Mouse (Mus musculus) brown adipose tissue, adult 24 weeks (tissue): Measurements from ENCODE around the gene Sap30bp. TPM values are rescaled to one million over a fixed set of nuclear protein-coding genes. Genes with fewer than 3 reads are reported as not detected.

Experiments used
- H3K27ac ChIP-seq: fragments of 200-500 bp; replicated peaks from 2 replicates; pipeline ENCODE4 v1.5.1; 2012; ENCODE audit warnings: low read depth, mild to moderate bottlenecking, low read length
- H3K4me1 ChIP-seq: fragments of 200-500 bp; 2 replicates; pipeline ENCODE4 v1.6.1; 2012; ENCODE audit warnings: low read length, mixed read lengths; ENCODE audit not compliant: control insufficient read depth, insufficient read depth, insufficient read length
- H3K4me3 ChIP-seq: fragments of 200-500 bp; 2 replicates; pipeline ENCODE4 v1.5.1; 2012; ENCODE audit warnings: low read depth, mild to moderate bottlenecking, low read length, moderate library complexity; ENCODE audit not compliant: insufficient read depth
- polyA plus RNA-seq: library from polyadenylated mRNA; stranded (reverse); fragments of >200 nt; gene quantifications from 2 replicates; pipeline ENCODE4 v1.2.4, GENCODE M21; 2012; ENCODE audit not compliant: missing spikeins, insufficient read depth, insufficient read length

Sap30bp gene
- polyA plus RNA-seq, 1 experiment, result 12.0 TPM

DNA sequence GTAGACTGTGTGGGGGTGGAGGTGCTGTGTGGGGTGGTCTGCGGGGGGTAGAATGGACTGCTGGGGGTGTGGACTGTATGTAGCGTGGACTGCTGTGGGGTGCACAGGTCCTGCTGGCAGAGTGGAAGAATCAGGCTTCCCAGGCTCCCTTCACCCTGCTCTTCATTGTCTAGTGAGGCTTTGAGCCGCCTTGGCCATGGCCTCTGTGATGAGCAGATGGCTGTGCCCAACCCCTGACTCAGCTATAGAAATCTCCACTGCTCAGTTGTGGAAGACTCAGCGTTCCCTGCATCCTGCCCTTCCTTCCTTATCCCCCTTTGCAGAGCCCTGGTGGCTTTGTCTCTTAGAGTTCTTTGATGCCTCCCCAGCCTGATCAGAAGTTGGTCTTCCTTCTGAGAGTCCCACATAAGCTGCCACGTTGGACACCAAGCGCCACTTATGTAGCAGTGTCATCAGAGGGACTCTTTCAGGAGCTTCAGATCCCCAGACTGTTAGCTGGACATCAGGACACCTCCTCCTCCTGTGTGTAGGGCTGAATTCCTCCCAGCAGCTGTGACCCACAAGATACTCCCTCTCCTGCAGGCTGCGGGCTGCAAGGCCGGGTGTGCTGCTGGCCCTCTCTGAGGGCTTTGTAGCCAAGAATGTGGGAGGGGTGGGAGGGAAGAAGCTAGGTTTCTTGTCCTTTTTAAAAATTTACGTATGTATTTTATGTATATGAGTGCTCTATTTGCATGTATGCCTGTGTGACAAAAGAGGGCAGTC lies 29.8 kb downstream of the Sap30bp start:
- no peak overlapping the region for H3K4me3 ChIP-seq
- no peaks in the 10 kb centered on the region for H3K4me1 ChIP-seq
- H3K27ac ChIP-seq, result no peak overlapping the region

DNA sequence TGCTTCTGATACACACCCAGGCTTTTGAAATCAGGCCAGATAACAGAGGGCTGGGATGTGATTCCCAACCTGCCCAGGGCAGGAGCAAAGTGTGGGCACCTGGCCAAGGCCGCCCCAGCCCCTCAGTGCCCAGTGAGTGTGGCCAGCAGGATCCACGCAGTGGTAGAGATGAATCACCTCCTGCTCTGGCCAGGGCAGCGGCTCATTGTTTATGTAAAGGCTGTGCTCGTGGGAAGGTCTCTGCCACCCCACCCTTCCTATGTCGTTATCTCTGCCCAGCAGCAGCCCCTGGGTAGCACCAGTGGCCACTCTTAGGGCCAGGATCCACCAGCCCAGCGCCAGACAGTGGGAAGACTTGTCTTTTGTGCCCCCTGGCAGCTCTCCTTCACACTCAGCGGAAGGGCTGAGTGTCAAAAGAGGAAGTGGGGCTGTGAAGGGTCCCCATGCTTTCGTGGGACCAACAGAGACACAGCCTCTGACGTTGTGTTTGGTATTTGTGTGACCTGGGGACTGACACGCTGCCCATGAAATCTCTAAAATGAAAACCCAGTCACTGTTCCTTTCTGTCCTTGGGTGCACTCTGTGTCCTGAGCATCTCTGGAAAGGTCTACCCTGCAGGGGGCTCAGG lies 32.0 kb downstream of the Sap30bp start:
- no peaks in the 10 kb centered on the region for H3K4me1 ChIP-seq
- no peak overlapping the region for H3K4me3 ChIP-seq
- no peak overlapping the region for H3K27ac ChIP-seq

DNA sequence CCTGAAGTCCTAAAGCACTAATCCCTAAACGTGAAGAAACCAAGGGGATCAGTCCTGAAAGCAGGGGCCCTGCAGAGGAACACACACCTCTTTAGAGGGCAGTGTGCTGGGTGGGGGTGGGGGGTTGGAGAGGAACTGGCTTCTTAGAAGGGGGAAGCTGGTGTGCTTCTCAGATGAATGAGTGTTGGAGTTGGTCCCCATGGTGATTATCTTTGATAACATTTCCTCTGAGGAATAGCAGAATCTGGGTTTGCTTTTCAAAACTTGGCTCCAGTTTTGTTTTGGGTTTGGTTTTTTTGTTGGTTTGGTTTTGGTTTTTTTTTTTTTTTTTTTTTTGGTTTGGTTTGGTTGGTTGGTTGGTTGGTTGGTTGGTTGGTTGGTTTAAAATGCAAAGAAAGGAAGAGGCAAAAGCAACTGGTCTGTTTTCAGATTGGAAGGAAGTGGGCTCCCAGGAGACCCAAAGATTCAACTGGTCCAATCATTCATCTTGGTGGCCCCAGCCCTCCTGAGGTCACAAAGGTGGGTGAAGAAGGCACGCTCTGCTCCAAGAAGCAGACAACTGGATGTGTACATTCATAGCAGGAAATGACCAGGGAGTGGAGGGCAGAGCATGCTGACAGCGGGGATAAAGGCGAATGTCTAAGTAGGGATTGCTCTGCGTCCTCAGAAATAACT lies 35.8 kb downstream of the Sap30bp start:
- Histone ChIP-seq H3K4me3 (no peak overlapping the region), H3K27ac (no peak overlapping the region), H3K4me1 (no peaks in the 10 kb centered on the region)

DNA sequence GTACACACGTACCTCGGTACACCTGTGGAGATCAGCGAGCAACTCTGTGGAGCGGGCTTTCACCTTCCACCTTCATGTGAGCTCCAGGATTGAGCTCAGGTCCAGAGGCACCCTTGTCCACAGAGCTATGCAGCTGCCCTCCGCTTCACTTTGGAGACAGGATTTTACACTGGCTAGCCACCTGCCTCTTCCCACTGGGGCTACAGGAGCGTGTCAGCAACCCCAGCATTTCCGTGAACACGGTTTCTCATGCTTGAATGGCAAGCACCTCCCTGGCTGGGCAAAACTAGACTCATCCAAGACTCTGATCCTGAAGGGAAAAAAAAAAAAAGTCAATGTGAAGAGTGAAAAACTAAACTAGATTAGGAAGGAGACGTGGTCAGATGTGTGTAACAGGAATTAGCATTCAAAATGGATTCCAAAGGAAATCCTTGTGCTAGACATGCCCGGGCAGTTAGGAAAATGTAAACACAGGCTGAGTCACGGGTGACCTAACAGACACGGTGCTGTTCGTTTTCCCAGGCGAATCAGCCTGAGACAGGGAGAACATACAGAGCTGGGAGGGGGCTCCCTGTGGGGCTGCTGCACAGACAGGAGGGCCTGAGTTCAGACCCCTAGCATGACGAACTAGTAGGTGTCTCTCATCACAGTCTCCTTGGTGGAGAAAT lies 37.1 kb downstream of the Sap30bp start:
- H3K4me3 ChIP-seq, result no peak overlapping the region
- no peak overlapping the region for H3K27ac ChIP-seq
- no peaks in the 10 kb centered on the region for H3K4me1 ChIP-seq

DNA sequence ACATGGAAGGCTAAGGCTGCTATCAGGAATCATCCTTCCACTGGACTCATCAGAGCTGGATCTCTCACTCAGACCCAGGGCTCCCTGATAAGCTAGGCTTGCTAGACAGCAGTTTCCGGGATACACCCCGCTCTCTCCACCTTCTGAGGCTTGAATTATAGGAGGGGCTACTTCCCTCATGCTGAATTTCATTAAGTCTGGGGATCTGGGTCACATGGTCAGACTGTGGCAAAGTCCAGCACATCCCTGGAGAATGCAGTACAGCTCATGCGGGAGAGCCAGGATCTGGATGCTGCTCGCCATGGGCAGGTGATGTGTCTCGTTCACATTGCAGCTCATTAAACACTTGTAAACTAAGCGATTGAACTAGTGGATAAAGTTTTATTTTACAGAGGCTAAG lies 37.9 kb downstream of the Sap30bp start:
- no peak overlapping the region for H3K27ac ChIP-seq
- H3K4me1 ChIP-seq, result no peaks in the 10 kb centered on the region
- H3K4me3 ChIP-seq, result no peak overlapping the region

DNA sequence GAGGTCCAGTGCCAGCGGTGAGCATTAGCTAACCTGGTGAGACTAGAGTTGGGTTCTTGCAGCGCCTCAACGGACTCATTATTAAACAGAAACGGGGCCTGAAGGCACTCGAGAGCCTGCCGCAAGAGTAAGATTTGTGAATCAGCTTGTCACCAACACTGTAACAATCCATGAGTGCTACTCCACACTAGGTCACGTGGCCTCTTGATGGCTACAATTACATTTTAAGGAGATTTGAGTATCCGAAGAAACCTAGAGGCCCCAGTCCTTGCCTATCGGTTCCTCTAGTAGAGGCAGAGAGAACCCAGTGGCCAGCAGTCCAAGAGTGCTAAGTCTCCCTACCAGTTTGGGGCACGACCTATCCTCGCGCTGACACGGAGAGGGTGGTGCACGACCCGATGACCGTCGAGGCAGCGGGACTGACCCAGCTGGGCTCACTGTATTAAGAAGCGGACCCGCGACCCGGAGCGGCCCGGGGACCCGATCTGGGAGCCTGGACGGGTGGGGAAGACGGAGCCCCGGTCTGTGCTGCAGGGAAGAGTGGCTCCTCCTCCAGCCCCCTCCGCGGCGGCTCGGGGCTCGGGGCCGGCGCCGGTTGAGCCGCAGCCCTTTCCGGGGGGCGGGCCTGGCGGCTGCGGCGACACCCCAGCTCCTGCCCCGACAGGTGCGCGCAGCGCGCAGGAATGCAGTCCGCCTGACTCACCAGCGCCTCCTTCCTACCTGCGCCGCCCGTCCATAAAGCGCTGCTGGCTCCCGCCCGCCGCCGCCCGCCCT lies 41.4 kb downstream of the Sap30bp start, which contains the start of gene Itgb4:
TSS of gene Itgb4 (plus strand) at position 401 of the 774 bp plus-strand sequence.
- H3K27ac ChIP-seq, result no peak within 1 kb of the TSS
- H3K4me1 ChIP-seq, result no peaks in the 10 kb centered on the region
- H3K4me3 ChIP-seq, result peak within 1 kb of the TSS; percentile 37

DNA sequence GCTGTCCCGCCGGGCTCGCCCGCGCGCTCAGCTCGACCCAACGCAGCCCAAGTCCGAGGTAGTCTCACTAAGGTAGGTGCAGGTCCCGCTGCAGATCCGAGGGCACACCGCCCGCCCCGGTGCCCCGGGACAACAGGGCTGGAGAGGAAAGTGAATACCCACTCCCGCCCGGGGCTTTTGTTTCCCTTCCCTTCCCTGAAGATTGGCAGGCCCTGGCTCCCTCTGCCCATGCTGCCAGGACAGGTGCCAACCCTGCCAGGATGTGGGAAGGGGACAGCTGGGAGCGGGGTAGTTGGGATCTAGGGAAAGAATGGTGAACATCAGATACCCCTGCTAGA lies 42.0 kb downstream of the Sap30bp start:
- Histone ChIP-seq H3K4me1 (no peaks in the 10 kb centered on the region), H3K4me3 (peak overlapping the region; percentile 37), H3K27ac (no peak overlapping the region)

DNA sequence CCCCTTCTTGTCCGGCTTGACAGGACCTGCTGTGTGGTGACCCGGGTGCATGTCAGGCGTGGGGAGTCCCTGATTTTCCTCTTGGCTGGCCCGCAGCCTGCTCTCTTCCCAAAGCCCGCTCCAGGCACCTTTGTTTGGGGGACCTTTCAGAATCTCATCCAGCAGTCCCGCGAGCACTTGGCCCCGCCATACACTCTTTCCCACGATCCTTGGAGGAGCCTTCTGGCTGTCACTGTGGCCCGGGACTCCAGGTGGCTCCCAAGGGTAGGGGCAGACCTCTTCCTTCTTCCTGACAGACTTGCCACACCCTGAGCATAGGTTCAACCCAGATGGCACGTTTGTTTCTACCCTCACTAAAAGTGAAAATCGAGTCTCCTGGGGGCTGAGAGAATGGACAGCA lies 42.5 kb downstream of the Sap30bp start:
- Histone ChIP-seq H3K4me1 (no peaks in the 10 kb centered on the region), H3K4me3 (peak overlapping the region; percentile 37), H3K27ac (no peak overlapping the region)

DNA sequence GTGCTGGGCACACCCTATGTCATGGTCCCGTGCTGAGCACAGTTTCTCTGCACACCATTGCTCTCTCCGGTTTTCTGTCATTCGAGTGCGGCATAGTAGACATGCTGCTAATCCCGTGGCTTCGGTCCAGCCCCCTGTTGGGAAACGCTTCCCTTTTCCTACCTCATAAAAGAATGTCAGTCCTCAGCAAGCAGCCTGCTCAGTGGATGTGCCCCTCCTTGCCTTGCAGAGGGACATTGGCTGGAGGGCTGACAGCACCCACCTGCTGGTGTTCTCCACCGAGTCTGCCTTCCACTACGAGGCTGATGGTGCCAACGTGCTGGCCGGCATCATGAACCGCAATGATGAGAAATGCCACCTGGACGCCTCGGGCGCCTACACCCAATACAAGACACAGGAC lies 49.4 kb downstream of the Sap30bp start:
- Histone ChIP-seq H3K4me3 (no peak overlapping the region), H3K27ac (no peak overlapping the region), H3K4me1 (no peaks in the 10 kb centered on the region)

DNA sequence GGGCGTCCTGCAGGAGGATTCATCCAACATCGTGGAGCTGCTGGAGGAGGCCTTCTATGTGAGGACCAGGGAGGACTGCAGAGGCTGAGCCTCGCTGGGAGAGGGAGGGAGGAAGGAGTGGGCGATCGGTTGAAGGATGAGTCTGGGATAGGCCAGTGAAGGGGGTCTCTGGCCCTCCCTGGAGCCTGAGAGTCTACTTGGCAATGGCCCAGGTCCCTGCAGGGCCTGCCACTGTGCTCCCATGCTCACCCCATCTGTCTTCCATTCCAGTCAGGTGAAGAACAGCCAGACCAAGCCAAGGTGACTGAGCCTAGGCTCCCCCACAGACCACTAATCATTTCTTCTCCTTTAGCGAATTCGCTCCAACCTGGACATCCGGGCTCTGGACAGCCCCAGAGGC lies 50.2 kb downstream of the Sap30bp start:
- Histone ChIP-seq H3K4me1 (no peaks in the 10 kb centered on the region), H3K27ac (no peak overlapping the region), H3K4me3 (no peak overlapping the region)

DNA sequence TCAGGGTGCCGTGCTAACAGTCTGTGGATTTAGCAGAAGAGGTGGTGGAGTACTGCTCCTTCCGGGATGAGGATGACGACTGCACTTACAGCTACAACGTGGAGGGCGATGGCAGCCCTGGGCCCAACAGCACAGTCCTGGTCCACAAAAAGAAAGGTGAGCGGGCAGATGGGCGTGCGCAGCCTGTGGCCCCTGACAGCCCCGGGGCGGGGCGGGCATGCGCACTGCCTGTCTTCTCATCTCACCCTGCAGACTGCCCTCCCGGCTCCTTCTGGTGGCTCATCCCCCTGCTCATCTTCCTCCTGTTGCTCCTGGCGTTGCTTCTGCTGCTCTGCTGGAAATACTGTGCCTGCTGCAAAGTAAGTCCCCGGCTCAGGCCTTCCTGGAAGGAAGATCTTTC lies 56.6 kb downstream of the Sap30bp start:
- Histone ChIP-seq H3K4me1 (no peaks in the 10 kb centered on the region), H3K27ac (no peak overlapping the region), H3K4me3 (no peak overlapping the region)

DNA sequence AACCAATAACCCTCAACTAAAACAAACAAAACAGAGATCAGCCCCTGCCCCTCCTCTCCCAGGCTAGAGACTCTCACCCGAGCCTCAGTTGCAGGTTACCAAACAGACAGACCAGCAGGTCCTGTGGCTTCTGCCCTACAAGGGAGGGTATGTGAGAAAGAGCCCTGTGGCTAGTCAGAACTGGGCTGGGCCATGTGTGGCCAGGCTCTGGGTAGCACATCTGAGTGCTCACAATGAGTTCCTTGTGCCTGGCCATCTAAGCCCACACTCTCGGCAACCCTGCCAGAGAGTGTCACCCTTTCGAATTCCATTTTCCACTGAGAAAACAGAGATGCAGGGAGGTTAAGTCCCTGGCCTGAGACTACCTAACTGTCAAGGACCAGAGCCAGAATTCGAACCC lies 59.0 kb downstream of the Sap30bp start:
- Histone ChIP-seq H3K27ac (no peak overlapping the region), H3K4me1 (no peaks in the 10 kb centered on the region), H3K4me3 (no peak overlapping the region)

DNA sequence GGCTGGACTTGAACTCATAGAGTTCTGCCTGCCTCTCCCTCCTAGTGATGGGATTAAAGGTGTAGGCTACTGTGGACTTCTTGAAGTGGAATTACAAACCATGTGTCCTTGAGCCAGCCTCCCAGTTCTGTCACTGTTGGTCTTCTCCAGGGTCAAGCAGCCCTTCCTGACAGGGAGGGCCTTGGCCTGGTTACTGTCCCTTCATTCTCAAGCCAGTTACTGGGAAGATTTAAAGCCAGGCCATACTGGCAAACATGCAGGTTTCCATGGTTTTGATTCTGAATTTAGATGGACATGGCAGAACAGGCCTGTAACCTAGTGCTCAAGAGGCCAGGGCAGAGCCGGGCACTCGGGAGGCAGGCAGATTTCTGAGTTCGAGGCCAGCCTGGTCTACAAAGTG lies 62.2 kb downstream of the Sap30bp start:
- Histone ChIP-seq H3K27ac (no peak overlapping the region), H3K4me3 (no peak overlapping the region), H3K4me1 (no peaks in the 10 kb centered on the region)

DNA sequence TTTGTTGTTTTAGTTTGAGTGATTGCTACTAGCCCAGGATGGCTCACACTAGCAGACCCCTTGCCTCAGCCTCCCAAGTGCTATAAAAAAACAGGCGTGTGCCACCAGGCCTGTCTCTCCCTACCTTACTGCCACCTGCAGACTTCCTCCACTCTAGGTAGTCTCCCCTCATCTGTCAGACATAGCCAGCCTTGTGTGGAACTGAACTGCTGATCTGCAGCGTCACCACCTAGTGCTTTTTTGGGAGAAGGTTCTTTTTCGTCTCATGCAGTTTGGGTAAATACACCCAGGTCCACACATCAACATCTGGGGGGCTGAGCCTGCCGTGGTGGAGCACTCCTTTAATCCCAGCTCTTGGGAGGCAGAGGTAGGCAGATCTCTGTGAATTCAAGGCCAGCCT lies 64.0 kb downstream of the Sap30bp start:
- Histone ChIP-seq H3K27ac (no peak overlapping the region), H3K4me3 (no peak overlapping the region), H3K4me1 (no peaks in the 10 kb centered on the region)

DNA sequence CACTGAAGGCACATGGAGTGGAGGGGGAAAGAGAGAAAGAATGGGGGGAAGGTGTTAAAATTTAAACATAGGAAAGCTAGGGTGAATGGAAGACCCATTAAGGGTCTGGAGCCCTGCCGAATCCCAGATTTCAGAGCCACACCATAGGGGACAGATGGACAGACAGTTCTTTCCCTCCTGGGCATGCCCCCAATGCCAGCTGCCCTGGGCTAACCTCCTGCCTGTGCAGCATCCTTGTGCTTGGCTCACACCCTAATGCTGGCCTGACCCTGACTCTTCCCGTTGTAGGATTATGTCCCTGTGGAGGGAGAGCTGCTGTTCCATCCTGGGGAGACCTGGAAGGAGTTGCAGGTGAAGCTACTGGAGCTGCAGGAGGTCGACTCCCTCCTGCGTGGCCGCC lies 64.6 kb downstream of the Sap30bp start:
- Histone ChIP-seq H3K27ac (no peak overlapping the region), H3K4me3 (no peak overlapping the region), H3K4me1 (no peaks in the 10 kb centered on the region)
